Mouse (Mus musculus) liver, postnatal 0 days (tissue): ENCODE measurements around the gene Lsmem1. TPM values are rescaled to one million over a fixed set of nuclear protein-coding genes. Genes with fewer than 3 reads are reported as not detected.
A peak's percentile ranks its signal among the peaks of the same experiment; 100 is the strongest.

ENCODE experiments used
- ATAC-seq: fragments of 200-750 bp; cut with Nextera tagmentation; 2 replicates; pipeline ENCODE4 v1.8.0; 2017; ENCODE audit warnings: mild to moderate bottlenecking, moderate library complexity
- DNase-seq: peaks from one replicate; pipeline ENCODE4 v3.0.0-alpha.2; 2016
- H3K27ac ChIP-seq: fragments of 300-500 bp; sonication (generic); 2 replicates; pipeline ENCODE4 v1.5.1; 2014; ENCODE audit warnings: antibody characterized with exemption, moderate library complexity, mild to moderate bottlenecking, low read depth
- H3K27me3 ChIP-seq: fragments of 300-500 bp; sonication (generic); 2 replicates; pipeline ENCODE4 v1.6.1; 2014; ENCODE audit warnings: low read length, control low read depth, mixed read lengths; ENCODE audit not compliant: insufficient read depth
- H3K36me3 ChIP-seq: fragments of 300-500 bp; sonication (generic); replicated peaks from 2 replicates; pipeline ENCODE4 v1.6.1; 2014; ENCODE audit warnings: mild to moderate bottlenecking, control low read depth, low read length, moderate library complexity, mixed read lengths; ENCODE audit not compliant: insufficient read depth
- H3K4me1 ChIP-seq: fragments of 300-500 bp; sonication (generic); 2 replicates; pipeline ENCODE4 v1.6.1; 2014; ENCODE audit warnings: antibody characterized with exemption, mild to moderate bottlenecking, control low read depth; ENCODE audit not compliant: insufficient read depth
- H3K4me2 ChIP-seq: fragments of 300-500 bp; sonication (generic); 2 replicates; pipeline ENCODE4 v1.6.1; 2014; ENCODE audit warnings: low read depth, mild to moderate bottlenecking, low read length, moderate library complexity, mixed read lengths
- H3K4me3 ChIP-seq: fragments of 300-500 bp; sonication (generic); 2 replicates; pipeline ENCODE4 v1.5.1; 2014; ENCODE audit warnings: low read depth, low read length
- H3K9ac ChIP-seq: fragments of 300-500 bp; sonication (generic); replicated peaks from 2 replicates; pipeline ENCODE4 v1.6.1; 2014; ENCODE audit warnings: mild to moderate bottlenecking, moderate library complexity
- H3K9me3 ChIP-seq: fragments of 300-500 bp; sonication (generic); 2 replicates; pipeline ENCODE4 v1.6.1; 2016; ENCODE audit warnings: mild to moderate bottlenecking, control low read depth, low read length, mixed read lengths
- CTCF ChIP-seq: sonication (generic); IDR thresholded peaks from 2 replicates; pipeline ENCODE4 v1.5.1; 2016; ENCODE audit warnings: antibody characterized with exemption, low read depth
- EP300 ChIP-seq: IDR thresholded peaks from 2 replicates; pipeline ENCODE4 v1.6.1; 2016; ENCODE audit warnings: antibody characterized with exemption, low read depth, mild to moderate bottlenecking
- WGBS: fragments of 180-500 bp; shearing (Covaris S2); extraction: QIAGEN DNeasy Blood & Tissue Kit; methylation state at CpG from one replicate; pipeline ENCODE4 v1.1.7; 2014; ENCODE audit not compliant: insufficient replicate concordance; 5-methylcytosine and 5-hydroxymethylcytosine counted together
- polyA plus RNA-seq: library from polyadenylated mRNA; unstranded; fragments of >200 nt; fragmentation: Nextera tagmentation; extraction: Ambion mirVana; gene quantifications from 2 replicates; pipeline ENCODE4 v1.2.1, GENCODE M21; 2015

The Lsmem1 gene
- polyA plus RNA-seq, 1 experiment from 2014 or later: not detected

GRCm38 (mm10) chr12:40243821-40244221 lies 44.5 kb upstream of the Lsmem1 start:
- ATAC-seq (no peak), DNase-seq (peak; percentile 19)
- H3K27ac ChIP-seq: no peak overlapping the region
- peaks cover 17% of the 10 kb centered on the region for H3K4me1 ChIP-seq
- H3K9ac ChIP-seq: no peak overlapping the region
- H3K4me2 ChIP-seq: no peak overlapping the region
- TF ChIP-seq EP300: no peak
- H3K36me3 ChIP-seq: no peaks in the 10 kb centered on the region
- H3K9me3 ChIP-seq: no peaks in the 10 kb centered on the region
- WGBS: 58% methylated on average over 11 of the region's 11 CpGs
- no peak overlapping the region for H3K4me3 ChIP-seq
- H3K27me3 ChIP-seq: no peaks in the 10 kb centered on the region

DNA sequence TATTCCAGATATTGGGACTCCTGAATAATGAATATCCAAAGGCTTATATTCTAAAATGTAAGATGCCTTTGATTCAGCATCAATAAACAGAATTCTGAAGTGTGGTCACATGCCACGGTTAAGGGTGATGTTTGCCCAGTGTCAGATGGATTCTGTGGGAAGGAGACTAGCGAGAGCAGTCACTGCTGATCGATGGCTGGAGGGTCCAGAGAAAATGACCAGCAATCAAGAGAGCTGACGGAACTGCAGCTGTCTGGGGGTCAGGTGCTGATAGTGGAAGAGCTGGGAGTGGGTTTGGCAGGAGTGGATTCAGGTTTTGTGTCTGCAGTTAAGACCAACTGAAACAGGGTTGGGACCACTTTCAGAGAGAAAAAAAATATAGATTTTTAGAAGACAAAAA lies 44.0 kb upstream of the Lsmem1 start:
- no peak overlapping the region for H3K9ac ChIP-seq
- 63% methylated on average over 4 of the region's 4 CpGs for WGBS

DNA sequence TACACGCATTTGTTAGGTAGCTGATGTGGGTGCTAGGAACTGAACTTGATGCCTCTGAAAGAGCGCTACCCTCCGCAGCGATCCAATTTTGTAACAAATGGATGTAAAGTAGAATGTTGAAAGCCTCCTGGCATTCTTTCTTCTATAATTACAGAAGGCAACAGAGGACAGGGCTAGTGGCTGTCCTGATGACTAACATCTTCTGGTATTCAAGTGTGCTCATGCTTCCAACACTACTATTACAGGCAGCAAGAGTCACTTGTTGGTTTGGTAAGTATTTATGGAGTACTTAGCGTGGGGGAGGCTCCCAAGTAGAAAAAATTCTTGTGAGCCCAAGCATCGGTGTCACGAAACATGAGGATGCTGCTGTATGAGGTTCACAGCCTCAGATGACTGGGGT lies 39.9 kb upstream of the Lsmem1 start:
- ATAC-seq (no peak), DNase-seq (no peak)
- 80% methylated on average over 7 of the region's 7 CpGs for WGBS
- Histone ChIP-seq H3K4me1 (no peaks in the 10 kb centered on the region), H3K27me3 (no peaks in the 10 kb centered on the region), H3K36me3 (no peaks in the 10 kb centered on the region), H3K27ac (no peak overlapping the region), H3K9ac (no peak overlapping the region), H3K9me3 (no peaks in the 10 kb centered on the region), H3K4me3 (no peak overlapping the region), H3K4me2 (no peak overlapping the region)
- TF ChIP-seq EP300 (no peak), CTCF (no peak)

More for the DNA sequence above, 44.0 kb upstream of the Lsmem1 start:
- no peak for DNase-seq
- Histone ChIP-seq H3K4me2 (no peak overlapping the region), H3K27me3 (no peaks in the 10 kb centered on the region), H3K4me3 (no peak overlapping the region), H3K27ac (no peak overlapping the region), H3K4me1 (peaks cover 14% of the 10 kb centered on the region), H3K36me3 (no peaks in the 10 kb centered on the region), H3K9me3 (no peaks in the 10 kb centered on the region)
- ATAC-seq: no peak
- TF ChIP-seq EP300 (no peak), CTCF (no peak)

- H3K4me3 ChIP-seq: no peak overlapping the region
- no peaks in the 10 kb centered on the region for H3K4me1 ChIP-seq
- no peaks in the 10 kb centered on the region for H3K9me3 ChIP-seq
- 62% methylated on average over 1 of the region's 1 CpGs for WGBS
- no peak for DNase-seq
- no peak overlapping the region for H3K9ac ChIP-seq
- no peaks in the 10 kb centered on the region for H3K27me3 ChIP-seq
- H3K27ac ChIP-seq: no peak overlapping the region
- no peak overlapping the region for H3K4me2 ChIP-seq
- ATAC-seq: no peak
- TF ChIP-seq CTCF (no peak), EP300 (no peak)
- no peaks in the 10 kb centered on the region for H3K36me3 ChIP-seq
These were observed 32.9 kb upstream of the Lsmem1 start for GRCm38 (mm10) chr12:40232231-40232630.

- H3K36me3 ChIP-seq: no peaks in the 10 kb centered on the region
- no peak overlapping the region for H3K4me3 ChIP-seq
- no peaks in the 10 kb centered on the region for H3K4me1 ChIP-seq
- H3K9me3 ChIP-seq: no peaks in the 10 kb centered on the region
- no peak for DNase-seq
- TF ChIP-seq CTCF: no peak
- no peak for TF ChIP-seq EP300
- no peak overlapping the region for H3K27ac ChIP-seq
- no peak overlapping the region for H3K9ac ChIP-seq
- no peak overlapping the region for H3K4me2 ChIP-seq
- ATAC-seq: no peak
- H3K27me3 ChIP-seq: no peaks in the 10 kb centered on the region
- 77% methylated on average over 2 of the region's 2 CpGs for WGBS
These were observed 32.3 kb upstream of the Lsmem1 start for GRCm38 (mm10) chr12:40231632-40232031.

- DNase-seq (no peak), ATAC-seq (no peak)
- no peak for TF ChIP-seq CTCF
- no peak for TF ChIP-seq EP300
- no peak overlapping the region for H3K9ac ChIP-seq
- no peaks in the 10 kb centered on the region for H3K9me3 ChIP-seq
- H3K36me3 ChIP-seq: no peaks in the 10 kb centered on the region
- H3K4me3 ChIP-seq: no peak overlapping the region
- H3K27ac ChIP-seq: no peak overlapping the region
- H3K4me2 ChIP-seq: peak overlapping the region; percentile 76
- peaks cover 15% of the 10 kb centered on the region for H3K4me1 ChIP-seq
- WGBS: 85% methylated on average over 9 of the region's 9 CpGs
- no peaks in the 10 kb centered on the region for H3K27me3 ChIP-seq
These were observed 25.0 kb upstream of the Lsmem1 start for GRCm38 (mm10) chr12:40224171-40224880.
